Mouse (Mus musculus) urinary bladder, postnatal 14 days (tissue): ENCODE data around the gene Cyp4a10.
"Not testable (repeated sequence)": the region's sequence is repeated elsewhere in the genome, so short reads cannot be mapped to it uniquely, and the experiment has no call there.

Source experiments
- DNase-seq: peaks from one replicate; pipeline ENCODE4 v3.0.0; 2021; ENCODE audit warnings: low spot score

The Cyp4a10 gene

GRCm38 (mm10) chr4:115518000-115518399, at the start of gene Cyp4a10:
Cyp4a10 (plus strand) TSS chr4:115518264.
- DNase-seq: not testable (repeated sequence)

DNA sequence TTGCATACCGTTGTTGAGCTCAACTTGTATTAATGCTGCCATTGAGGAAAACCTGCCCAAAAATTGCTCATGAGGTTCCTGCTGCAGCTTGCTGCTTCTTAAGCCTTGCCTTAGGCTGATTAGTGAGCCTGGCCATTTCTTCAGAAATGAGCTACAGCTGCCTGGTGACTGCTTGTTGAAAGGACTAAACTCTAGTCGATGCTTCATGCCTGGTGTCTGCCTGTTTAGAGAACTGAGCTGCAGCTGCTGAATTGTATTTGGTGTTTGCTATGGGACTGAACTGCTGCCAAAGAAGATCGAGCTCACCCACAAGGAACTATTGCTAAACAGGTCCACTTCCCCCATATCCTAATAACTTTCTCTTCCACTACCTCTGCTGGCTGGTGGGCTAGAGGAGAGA, 44.5 kb upstream of the Cyp4a10 start:
- not testable (repeated sequence) for DNase-seq

DNA sequence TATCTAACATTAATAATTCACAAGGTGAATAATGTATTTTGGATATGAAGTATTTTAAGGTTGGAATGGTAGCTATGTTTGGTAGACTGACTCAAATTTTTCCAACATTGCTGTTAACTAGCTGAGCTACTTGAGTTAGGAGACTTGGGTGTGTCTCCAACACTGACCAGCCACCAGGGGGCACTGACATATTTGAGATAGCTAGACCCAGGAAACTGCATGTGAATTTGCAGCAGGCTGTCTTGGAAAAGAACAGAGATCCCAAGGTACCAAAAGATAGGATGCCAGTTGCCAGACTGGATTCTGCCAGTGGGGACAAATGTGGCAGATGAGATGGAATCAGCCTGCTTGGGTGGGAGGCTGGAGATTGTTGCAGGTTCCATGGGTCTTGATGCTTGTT, 42.0 kb upstream of the Cyp4a10 start:
- not testable (repeated sequence) for DNase-seq

DNA sequence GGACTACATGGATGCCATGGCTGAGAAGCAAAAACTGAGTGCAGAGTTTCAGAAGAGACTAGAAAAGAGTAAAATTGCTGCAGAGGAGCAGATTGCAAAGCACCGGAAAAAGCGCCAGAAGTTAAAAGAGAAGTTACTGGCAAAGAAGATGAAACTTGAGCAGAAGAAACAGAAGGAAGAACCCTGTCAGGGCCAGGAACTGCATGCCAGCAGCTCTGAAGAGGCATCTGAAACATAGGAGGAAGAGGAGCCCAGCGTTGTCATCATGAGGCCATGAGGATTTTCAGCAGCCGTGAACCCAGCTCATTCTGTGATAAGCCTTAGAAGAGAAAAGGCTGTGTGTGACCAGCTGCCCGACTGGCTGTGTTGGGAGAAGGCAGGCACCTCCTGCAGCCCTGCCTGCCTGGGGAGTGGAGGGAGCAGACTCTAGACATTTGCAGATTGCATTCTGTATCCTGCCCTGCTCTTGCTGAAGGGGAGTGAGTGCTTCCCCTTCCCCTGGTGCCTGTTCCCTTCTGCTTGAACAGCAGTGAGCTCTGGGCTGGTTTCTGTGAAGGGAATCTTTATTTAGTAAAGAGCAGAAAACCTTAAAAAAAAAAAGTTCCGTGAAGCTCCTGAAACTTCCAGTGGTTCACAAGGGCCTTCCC, 36.9 kb upstream of the Cyp4a10 start:
- DNase-seq: no peak

GRCm38 (mm10) chr4:115496001-115496400, 22.1 kb upstream of the Cyp4a10 start, which contains the start of gene Cyp4a14:
Cyp4a14 (minus strand) TSS chr4:115496142.
- DNase-seq: no peak

DNA sequence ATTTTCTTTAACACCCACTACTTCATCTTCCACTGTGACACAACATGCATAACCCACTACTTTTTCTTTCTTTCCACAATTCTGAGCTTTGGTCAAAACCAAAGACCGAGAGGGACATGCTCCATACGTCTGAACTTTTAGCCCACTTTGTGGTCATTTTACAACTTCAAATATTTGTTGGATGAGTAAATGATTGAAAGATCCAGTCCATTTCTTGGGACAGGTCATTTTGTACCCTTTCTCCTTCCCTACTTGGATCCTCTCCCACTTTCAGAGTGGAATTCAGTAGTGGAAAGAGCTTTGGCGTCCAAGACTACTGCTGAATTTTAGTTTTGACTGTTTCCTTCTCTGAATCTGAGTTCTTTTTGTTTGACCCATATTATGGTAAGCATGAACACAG, 20.6 kb upstream of the Cyp4a10 start:
- DNase-seq: no peak

DNA sequence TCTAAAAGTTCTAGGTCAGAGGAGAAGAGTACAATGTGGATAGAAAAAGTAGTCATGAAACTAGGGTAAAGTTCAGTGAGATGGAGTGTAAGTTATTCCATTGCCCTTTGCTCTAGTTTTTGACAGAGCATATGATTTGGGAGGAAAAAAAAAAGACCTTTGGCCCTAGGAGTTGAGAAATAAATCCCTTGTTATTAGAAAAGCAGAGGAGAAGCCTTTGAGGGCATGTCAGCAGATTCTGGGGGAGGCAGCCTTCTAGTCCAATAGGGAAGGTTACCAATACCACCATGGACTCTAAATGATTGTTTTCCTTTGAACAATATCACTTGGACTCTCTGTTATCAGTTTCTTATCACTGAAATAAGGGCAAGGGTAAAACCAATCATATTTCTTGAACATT, 4.1 kb upstream of the Cyp4a10 start:
- DNase-seq: not testable (repeated sequence)

GRCm38 (mm10) chr4:115519444-115519843, 1.4 kb downstream of the Cyp4a10 start:
- DNase-seq: no peak

DNA sequence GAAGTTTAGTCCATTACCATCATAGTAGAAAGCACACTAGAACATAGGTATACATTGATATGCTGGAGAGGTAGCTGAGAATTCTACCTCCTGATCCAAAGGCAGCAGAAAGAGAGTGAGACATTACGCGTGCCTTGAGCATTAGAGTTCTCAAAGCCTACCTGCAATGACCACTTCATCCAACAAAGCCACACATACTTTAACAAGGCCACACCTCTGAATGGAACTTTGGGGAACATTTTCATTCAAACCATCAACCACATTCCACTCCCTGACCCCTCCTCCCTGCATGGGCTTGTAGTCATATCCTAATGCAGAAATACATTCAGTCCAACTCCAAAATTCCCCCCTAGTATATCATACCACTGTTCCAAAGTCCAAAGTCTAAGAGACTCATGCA, 3.7 kb downstream of the Cyp4a10 start:
- DNase-seq: no peak

DNA sequence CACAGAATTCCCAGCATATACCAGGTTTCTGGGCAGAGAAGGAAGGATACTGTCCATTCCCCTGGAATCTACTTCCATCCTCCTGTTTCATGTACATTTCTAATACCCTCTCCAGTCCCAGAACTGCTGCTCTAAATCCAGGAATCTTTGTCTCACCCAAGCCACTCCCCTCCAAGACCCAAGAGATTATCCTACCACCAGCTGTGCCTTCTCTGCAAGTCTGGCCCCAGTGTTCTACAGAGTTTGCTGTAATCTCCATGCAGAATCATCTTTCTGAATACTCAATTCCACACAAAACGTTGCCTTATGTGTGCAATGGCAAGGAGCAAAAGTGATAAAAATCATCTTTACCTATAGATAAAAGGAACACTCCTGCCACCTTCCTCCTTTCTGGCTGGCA, 27.0 kb downstream of the Cyp4a10 start:
- DNase-seq: no peak

GRCm38 (mm10) chr4:115546141-115546828, 28.2 kb downstream of the Cyp4a10 start:
- no peak for DNase-seq

DNA sequence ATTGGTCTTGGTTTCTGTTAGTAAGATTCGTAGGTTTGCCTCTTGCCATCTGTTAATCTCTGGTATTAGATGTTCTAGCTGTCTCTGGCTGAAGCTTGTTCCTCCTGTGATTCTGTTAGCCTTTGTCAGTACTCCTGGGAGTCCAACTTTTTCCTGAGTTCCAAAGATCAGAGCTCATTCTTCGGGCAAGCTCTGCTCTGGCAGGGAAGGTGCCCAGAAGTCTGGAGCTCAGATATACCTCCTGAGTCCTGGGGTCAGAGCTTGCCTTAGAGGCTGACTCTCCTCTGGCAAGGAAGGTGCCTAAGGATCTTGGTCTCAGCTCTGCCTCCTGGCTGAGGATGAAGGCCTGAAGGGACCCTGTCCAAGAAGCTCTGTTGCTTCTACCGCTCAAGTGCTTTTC, 34.7 kb downstream of the Cyp4a10 start:
- DNase-seq: no peak

- no peak for DNase-seq
Observed at GRCm38 (mm10) chr4:115555513-115555912, 37.4 kb downstream of the Cyp4a10 start.

- no peak for DNase-seq
Observed at GRCm38 (mm10) chr4:115557861-115558561, 39.9 kb downstream of the Cyp4a10 start.

GRCm38 (mm10) chr4:115561236-115561635, 43.2 kb downstream of the Cyp4a10 start:
- DNase-seq: not testable (repeated sequence)

DNA sequence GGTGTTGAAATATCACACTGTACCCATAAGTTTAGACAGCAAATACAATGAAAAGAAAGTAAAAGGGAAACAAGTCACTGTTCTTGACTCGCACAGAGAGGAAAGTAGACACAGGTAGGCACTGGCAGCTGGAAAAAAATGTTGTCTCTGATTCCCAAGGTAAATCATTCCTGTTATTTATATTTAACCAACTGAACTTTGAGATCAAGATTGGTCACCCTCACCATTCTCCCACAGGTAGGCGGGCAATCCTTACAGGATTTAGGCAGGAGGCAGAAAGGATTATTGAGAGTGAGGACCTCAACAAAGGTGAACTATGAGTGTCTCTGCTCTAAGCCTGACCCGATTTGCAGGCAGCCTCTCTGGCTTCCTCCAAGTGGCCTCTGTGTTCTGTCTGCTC, 45.3 kb downstream of the Cyp4a10 start, which contains the start of gene Cyp4a31:
TSS of gene Cyp4a31 (plus strand) at position 249 of the 400 bp plus-strand sequence.
- DNase-seq: no peak

DNA sequence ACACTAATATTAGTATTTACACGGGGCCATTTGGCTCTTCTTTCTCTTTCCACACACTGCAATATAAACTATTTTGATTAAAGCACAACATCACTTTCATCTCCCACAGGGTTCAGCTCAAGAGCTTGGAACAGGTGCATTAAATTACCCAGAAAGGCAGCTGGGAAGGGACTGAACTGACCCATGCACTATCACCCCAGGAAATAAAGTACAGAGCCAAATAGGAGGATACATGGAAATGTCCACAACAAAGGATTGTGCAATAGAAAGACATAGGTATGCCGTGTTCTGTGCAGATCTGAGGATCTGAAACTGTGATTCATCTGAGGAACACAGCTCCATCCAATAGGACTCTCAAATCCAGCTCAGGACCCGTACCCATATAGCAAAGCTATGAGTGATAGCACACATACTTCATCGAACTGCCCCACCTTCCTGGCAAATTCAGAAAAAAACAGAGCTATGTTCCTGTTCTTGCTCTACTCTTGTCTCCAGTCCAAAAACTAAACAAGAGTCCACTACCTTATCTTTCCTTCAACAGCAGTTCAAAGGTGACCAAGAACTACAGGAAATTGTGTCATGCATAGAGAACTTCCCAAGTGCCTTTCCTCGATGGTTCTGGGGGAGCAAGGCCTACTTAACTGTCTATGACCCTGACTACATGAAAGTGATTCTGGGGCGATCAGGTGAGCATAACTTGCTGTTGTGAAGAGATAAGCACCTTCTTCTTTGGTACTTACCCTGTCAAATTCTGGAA, 46.6 kb downstream of the Cyp4a10 start:
- not testable (repeated sequence) for DNase-seq

DNA sequence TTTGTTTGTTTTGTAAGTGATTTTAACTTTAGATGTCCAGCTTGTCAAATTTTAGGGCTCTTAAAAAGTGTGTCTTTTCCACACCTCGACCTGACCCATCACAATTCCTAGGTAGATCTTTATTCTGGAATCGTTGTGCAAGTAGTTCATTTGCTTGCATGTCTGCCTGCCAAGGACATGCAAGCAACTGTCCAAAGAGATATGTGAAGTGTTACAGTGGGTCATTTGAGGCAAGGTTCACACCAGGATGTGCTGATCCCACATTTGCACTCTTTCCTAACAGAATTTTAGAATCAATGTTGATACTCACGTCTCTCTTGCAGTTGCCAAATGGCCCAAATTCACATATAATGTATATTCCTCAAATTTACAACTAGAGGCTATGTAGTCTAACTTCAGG, 57.2 kb downstream of the Cyp4a10 start:
- no peak for DNase-seq

DNA sequence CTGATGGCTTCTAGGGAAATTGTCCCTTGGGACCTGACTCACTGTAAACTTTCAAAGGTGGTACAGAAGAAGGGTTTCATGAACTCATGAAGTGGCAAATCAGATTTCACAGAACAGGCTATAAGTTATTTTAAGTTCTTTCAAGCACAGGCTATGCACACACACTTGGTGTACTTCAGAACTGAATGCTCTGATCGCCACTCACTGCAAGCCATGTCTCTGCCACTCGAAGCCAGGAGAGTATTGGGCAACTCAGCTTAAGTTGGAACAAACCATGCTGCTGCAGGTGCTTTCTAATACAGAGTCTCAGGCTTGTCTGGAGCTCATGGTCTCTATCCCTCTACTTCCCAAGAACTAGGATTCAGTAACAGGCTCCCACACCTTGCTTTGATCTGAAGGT, 57.7 kb downstream of the Cyp4a10 start:
- no peak for DNase-seq

DNA sequence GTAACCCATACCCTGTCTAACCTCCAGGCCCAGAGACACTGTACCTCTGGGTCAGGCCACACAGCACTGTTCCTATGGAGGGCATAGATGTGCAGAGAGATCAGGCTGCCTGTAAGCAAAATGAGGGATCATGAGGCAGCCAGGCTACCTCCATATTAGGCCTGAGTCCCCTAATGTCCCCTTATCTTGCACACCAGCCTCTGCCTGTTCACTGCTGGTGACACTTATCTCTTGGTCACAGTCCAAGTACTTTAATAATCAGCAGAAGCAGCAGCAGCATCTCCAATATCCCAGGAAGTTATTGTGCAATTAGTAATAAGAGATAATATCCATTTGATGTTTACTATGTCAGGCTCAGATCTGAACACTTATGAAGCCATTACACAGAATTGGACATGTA, 65.0 kb downstream of the Cyp4a10 start:
- no peak for DNase-seq
